Mouse (Mus musculus): ENCODE measurements around the gene Cdadc1. TPM values are rescaled to one million over a fixed set of nuclear protein-coding genes. Genes with fewer than 3 reads are reported as not detected.
"Not testable (repeated sequence)": the region's sequence is repeated elsewhere in the genome, so short reads cannot be mapped to it uniquely, and the experiment has no call there.

Cdadc1 gene
- total RNA-seq, 2 experiments from 2014 or later, result 10.0 to 27.9 TPM

- not testable (repeated sequence) for ATAC-seq (ENCODE audit: poor library complexity, severe bottlenecking)
Observed at GRCm38 (mm10) chr14:59614149-59614548, 16.4 kb upstream of the Cdadc1 start.

GRCm38 (mm10) chr14:59612920-59613625, 15.3 kb upstream of the Cdadc1 start:
- peak; percentile 70 for ATAC-seq (ENCODE audit: poor library complexity, severe bottlenecking)

GRCm38 (mm10) chr14:59607021-59607420, 9.3 kb upstream of the Cdadc1 start:
- ATAC-seq (ENCODE audit: poor library complexity, severe bottlenecking), result no peak

- peak; percentile 78 for ATAC-seq (ENCODE audit: poor library complexity, severe bottlenecking)
Observed at GRCm38 (mm10) chr14:59605671-59606353, 8.1 kb upstream of the Cdadc1 start.

- peak; percentile 75 for ATAC-seq (ENCODE audit: poor library complexity, severe bottlenecking)
Observed at GRCm38 (mm10) chr14:59604002-59604645, 6.4 kb upstream of the Cdadc1 start.

GRCm38 (mm10) chr14:59598260-59598627, 485 bp upstream of the Cdadc1 start:
- no peak for ATAC-seq (ENCODE audit: poor library complexity, severe bottlenecking)

GRCm38 (mm10) chr14:59594988-59595387, 2.8 kb downstream of the Cdadc1 start:
- no peak for ATAC-seq (ENCODE audit: poor library complexity, severe bottlenecking)

GRCm38 (mm10) chr14:59592593-59592992, 5.2 kb downstream of the Cdadc1 start:
- no peak for ATAC-seq (ENCODE audit: poor library complexity, severe bottlenecking)

GRCm38 (mm10) chr14:59591901-59592300, 5.9 kb downstream of the Cdadc1 start:
- peak; percentile 83 for ATAC-seq (ENCODE audit: poor library complexity, severe bottlenecking)

- ATAC-seq (ENCODE audit: poor library complexity, severe bottlenecking), result peak; percentile 49; the same call in 1 of the 2 replicates
Observed at GRCm38 (mm10) chr14:59590614-59591013, 7.1 kb downstream of the Cdadc1 start.

GRCm38 (mm10) chr14:59576385-59576784, 21.4 kb downstream of the Cdadc1 start:
- ATAC-seq (ENCODE audit: poor library complexity, severe bottlenecking), result no peak

GRCm38 (mm10) chr14:59566756-59567155, 31.0 kb downstream of the Cdadc1 start:
- ATAC-seq (ENCODE audit: poor library complexity, severe bottlenecking), result no peak

- ATAC-seq (ENCODE audit: poor library complexity, severe bottlenecking), result no peak
Observed at GRCm38 (mm10) chr14:59557886-59558285, 39.9 kb downstream of the Cdadc1 start.

GRCm38 (mm10) chr14:59557071-59557470, 40.7 kb downstream of the Cdadc1 start:
- ATAC-seq (ENCODE audit: poor library complexity, severe bottlenecking), result peak; percentile 77

- peak; percentile 28; the same call in 1 of the 2 replicates for ATAC-seq (ENCODE audit: poor library complexity, severe bottlenecking)
Observed at GRCm38 (mm10) chr14:59555928-59556531, 41.7 kb downstream of the Cdadc1 start.

- peak; percentile 30 for ATAC-seq (ENCODE audit: poor library complexity, severe bottlenecking)
Observed at GRCm38 (mm10) chr14:59555018-59555417, 42.7 kb downstream of the Cdadc1 start.

- no peak for ATAC-seq (ENCODE audit: poor library complexity, severe bottlenecking)
Observed at GRCm38 (mm10) chr14:59554025-59554424, 43.7 kb downstream of the Cdadc1 start.

GRCm38 (mm10) chr14:59551956-59552355, 45.8 kb downstream of the Cdadc1 start:
- no peak for ATAC-seq (ENCODE audit: poor library complexity, severe bottlenecking)

GRCm38 (mm10) chr14:59550841-59551240, 46.9 kb downstream of the Cdadc1 start:
- ATAC-seq (ENCODE audit: poor library complexity, severe bottlenecking), result no peak

- no peak for ATAC-seq (ENCODE audit: poor library complexity, severe bottlenecking)
Observed at GRCm38 (mm10) chr14:59549106-59549505, 48.7 kb downstream of the Cdadc1 start.

GRCm38 (mm10) chr14:59548532-59548931, 49.2 kb downstream of the Cdadc1 start:
- ATAC-seq (ENCODE audit: poor library complexity, severe bottlenecking), result no peak
